18 mouse cellular contexts compared by ENCODE assay signal in the genomic region with DNA sequence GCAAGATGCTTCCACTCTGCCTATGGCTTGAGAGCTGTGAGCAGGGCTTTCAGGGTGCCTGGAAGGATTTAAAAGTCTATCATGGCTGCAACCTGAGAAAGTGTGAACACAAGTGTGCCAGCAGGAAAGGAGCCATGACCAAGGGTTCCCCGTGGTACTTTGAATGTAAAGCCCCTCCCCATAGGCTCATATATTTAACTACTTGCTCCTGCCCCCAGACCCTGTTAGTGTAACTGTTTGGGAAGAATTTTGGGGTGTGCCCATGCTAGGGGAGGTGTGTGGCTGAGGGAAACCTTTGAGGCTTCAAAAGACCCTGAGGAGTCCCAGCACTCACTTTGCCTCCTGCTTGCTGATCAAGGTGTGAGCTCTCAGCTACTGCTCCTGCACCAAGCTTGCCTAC.
"Had no signal": no experiment of that assay in that cellular context is flagged by ENCODE, and none has a peak within 500 bp of the region (broad histone marks: within the 10 kb centered on the region; RNA-seq: fewer than 3 reads in every experiment).

No protein-coding gene starts in this region.

- H3K9ac ChIP-seq: lung, embryonic 14.5 days; midbrain, embryonic 12.5 days; neural tube, embryonic 13.5 days; neural tube, embryonic 15.5 days; stomach, embryonic 15.5 days had no signal

- DNase-seq: lung, adult 18-20 months; lung, embryonic 14.5 days; lung, postnatal 10 days; lung, postnatal 4 days; midbrain, embryonic 14.5 days; retina, postnatal 1 day; right cerebral cortex, postnatal 14 days; thymus, adult 2 months; thymus, postnatal 25 days; thymus, postnatal 4 days had no signal

- H3K9me3 ChIP-seq: midbrain, embryonic 10.5 days; midbrain, embryonic 12.5 days; neural tube, embryonic 13.5 days; neural tube, embryonic 15.5 days; stomach, embryonic 15.5 days had no signal

- H3K27me3 ChIP-seq: midbrain, embryonic 12.5 days; neural tube, embryonic 13.5 days; neural tube, embryonic 15.5 days; stomach, embryonic 15.5 days had no signal

- ATAC-seq: midbrain, embryonic 16.5 days had no signal

- H3K27ac ChIP-seq: midbrain, embryonic 10.5 days; midbrain, embryonic 12.5 days; neural tube, embryonic 13.5 days; neural tube, embryonic 15.5 days; stomach, embryonic 15.5 days; stomach, postnatal 0 days had no signal

- H3K4me3 ChIP-seq: midbrain, embryonic 10.5 days; midbrain, embryonic 12.5 days; myocyte; neural tube, embryonic 13.5 days; neural tube, embryonic 15.5 days; stomach, embryonic 15.5 days had no signal

- H3K4me2 ChIP-seq: lung, embryonic 14.5 days; midbrain, embryonic 12.5 days; neural tube, embryonic 13.5 days; neural tube, embryonic 15.5 days; stomach, embryonic 15.5 days had no signal

- H3K4me1 ChIP-seq: midbrain, embryonic 10.5 days; midbrain, embryonic 12.5 days; neural tube, embryonic 13.5 days; neural tube, embryonic 15.5 days; stomach, embryonic 15.5 days had no signal

- H3K36me3 ChIP-seq: midbrain, embryonic 12.5 days; stomach, embryonic 15.5 days had no signal
